Mouse (Mus musculus) CH12.LX (cell line): ENCODE results near the gene Tnpo1. TPM values are rescaled to one million over a fixed set of nuclear protein-coding genes. Genes with fewer than 3 reads are reported as not detected.

Experiments used
- DNase-seq: peaks from one replicate; pipeline ENCODE4 v3.0.0-alpha.2; 2013; ENCODE audit errors: extremely low read depth
- H3K27ac ChIP-seq: 2 replicates; pipeline ENCODE4 v1.5.1; 2012; ENCODE audit warnings: low read depth, mild to moderate bottlenecking, control low read depth, moderate library complexity; ENCODE audit not compliant: insufficient read depth
- H3K27me3 ChIP-seq: replicated peaks from 2 replicates; pipeline ENCODE3; 2012; ENCODE audit warnings: inconsistent platforms
- H3K36me3 ChIP-seq, 2 experiments: replicated peaks in 1 of 2; 2 replicates each; pipeline versions ENCODE3 to v1.6.1; 2012; ENCODE audit warnings: inconsistent platforms in 1 of 2, low read length in 1 of 2, mild to moderate bottlenecking in 1 of 2, mixed read lengths in 1 of 2, moderate library complexity in 1 of 2; ENCODE audit not compliant: control insufficient read depth in 1 of 2, insufficient read depth in 1 of 2
- H3K4me1 ChIP-seq, 2 experiments: 2 replicates each; pipeline ENCODE4 v1.6.1; 2012; ENCODE audit warnings: inconsistent platforms in 1 of 2, moderate library complexity in 1 of 2; ENCODE audit not compliant: insufficient read depth in 2 of 2, control insufficient read depth in 1 of 2
- H3K4me2 ChIP-seq: 2 replicates; pipeline ENCODE4 v1.6.1; 2012; ENCODE audit warnings: low read depth, mild to moderate bottlenecking, control low read depth; ENCODE audit not compliant: poor library complexity, insufficient read depth, severe bottlenecking
- H3K4me3 ChIP-seq, 3 experiments: fragments of 150-350 bp in 1 of 3; sonication (generic) in 1 of 3; replicated peaks in 1 of 3; 2 replicates each; pipeline versions ENCODE3 to v1.5.1; 2011 to 2012; ENCODE audit warnings: low read depth in 2 of 3, low read length in 2 of 3, mild to moderate bottlenecking in 2 of 3, moderate library complexity in 2 of 3, control low read depth in 1 of 3, improper control_type of control experiment in 1 of 3, inconsistent platforms in 1 of 3, mixed read lengths in 1 of 3; ENCODE audit not compliant: poor library complexity in 1 of 3
- H3K79me2 ChIP-seq: replicated peaks from 2 replicates; pipeline ENCODE4 v1.6.1; 2012; ENCODE audit warnings: mild to moderate bottlenecking, moderate library complexity; ENCODE audit not compliant: control insufficient read depth, poor library complexity, insufficient read depth, severe bottlenecking; ENCODE audit errors: extremely low read depth
- H3K9ac ChIP-seq: 2 replicates; pipeline ENCODE4 v1.6.1; 2012; ENCODE audit warnings: low read depth, mild to moderate bottlenecking, control low read depth, moderate library complexity; ENCODE audit not compliant: insufficient read depth
- H3K9me3 ChIP-seq: replicated peaks from 2 replicates; pipeline ENCODE3; 2012; ENCODE audit warnings: low read length, inconsistent platforms, mixed read lengths
- CHD2 ChIP-seq: IDR thresholded peaks from 2 replicates; pipeline ENCODE4 v1.6.1; 2011; ENCODE audit warnings: low read length, improper control_type of control experiment
- CTCF ChIP-seq, 2 experiments: IDR thresholded peaks in 1 of 2; conservative IDR thresholded peaks in 1 of 2; 2 replicates each; pipeline ENCODE4 v1.5.1; 2011 to 2012; ENCODE audit warnings: low read depth in 2 of 2, low read length in 2 of 2, improper control_type of control experiment in 1 of 2, inconsistent platforms in 1 of 2, mild to moderate bottlenecking in 1 of 2, moderate library complexity in 1 of 2
- E2F4 ChIP-seq: IDR thresholded peaks from 2 replicates; pipeline ENCODE4 v1.6.1; 2011; ENCODE audit warnings: low read depth, low read length, improper control_type of control experiment; ENCODE audit not compliant: insufficient replicate concordance
- ELF1 ChIP-seq: IDR thresholded peaks from 2 replicates; pipeline ENCODE4 v1.6.1; 2014; ENCODE audit warnings: low read depth, mild to moderate bottlenecking, inconsistent platforms, low read length, improper control_type of control experiment
- EP300 ChIP-seq: IDR thresholded peaks from 2 replicates; pipeline ENCODE4 v1.6.1; 2011; ENCODE audit warnings: low read length, improper control_type of control experiment
- ETS1 ChIP-seq: conservative IDR thresholded peaks from 2 replicates; pipeline ENCODE4 v1.6.1; 2012; ENCODE audit warnings: low read depth, mild to moderate bottlenecking, inconsistent platforms, low read length, improper control_type of control experiment, moderate library complexity
- GABPA ChIP-seq: IDR thresholded peaks from 2 replicates; pipeline ENCODE4 v1.6.1; 2012; ENCODE audit warnings: low read depth, low read length, improper control_type of control experiment, inconsistent platforms; ENCODE audit not compliant: insufficient replicate concordance
- JUN ChIP-seq: IDR thresholded peaks from 2 replicates; pipeline ENCODE4 v1.6.1; 2011; ENCODE audit warnings: low read depth, mild to moderate bottlenecking, low read length, improper control_type of control experiment, moderate library complexity; ENCODE audit not compliant: insufficient read depth
- MAX ChIP-seq: IDR thresholded peaks from 2 replicates; pipeline ENCODE4 v1.6.1; 2011; ENCODE audit warnings: low read length, improper control_type of control experiment
- MAZ ChIP-seq: IDR thresholded peaks from 2 replicates; pipeline ENCODE4 v1.6.1; 2012; ENCODE audit warnings: low read depth, mild to moderate bottlenecking, inconsistent platforms, low read length, improper control_type of control experiment, moderate library complexity
- MEF2A ChIP-seq: IDR thresholded peaks from 2 replicates; pipeline ENCODE4 v1.6.1; 2014; ENCODE audit warnings: low read depth, mild to moderate bottlenecking, inconsistent platforms, low read length, improper control_type of control experiment, borderline replicate concordance
- MXI1 ChIP-seq: IDR thresholded peaks from 2 replicates; pipeline ENCODE4 v1.6.1; 2011; ENCODE audit warnings: mild to moderate bottlenecking, low read depth, low read length, improper control_type of control experiment
- NELFE ChIP-seq: IDR thresholded peaks from 2 replicates; pipeline ENCODE4 v1.6.1; 2011; ENCODE audit warnings: low read depth, low read length, improper control_type of control experiment
- NRF1 ChIP-seq: IDR thresholded peaks from 2 replicates; pipeline ENCODE4 v1.6.1; 2014; ENCODE audit warnings: low read depth, mild to moderate bottlenecking, inconsistent platforms, low read length, improper control_type of control experiment, moderate library complexity
- PAX5 ChIP-seq: IDR thresholded peaks from 2 replicates; pipeline ENCODE4 v1.6.1; 2012; ENCODE audit warnings: low read length, inconsistent platforms, mixed read lengths
- RAD21 ChIP-seq: IDR thresholded peaks from 2 replicates; pipeline ENCODE4 v1.6.1; 2011; ENCODE audit warnings: low read depth, mild to moderate bottlenecking, low read length, improper control_type of control experiment, moderate library complexity
- RCOR1 ChIP-seq: conservative IDR thresholded peaks from 2 replicates; pipeline ENCODE4 v1.6.1; 2012; ENCODE audit warnings: low read depth, mild to moderate bottlenecking, inconsistent platforms, low read length, improper control_type of control experiment
- SMC3 ChIP-seq: IDR thresholded peaks from 2 replicates; pipeline ENCODE4 v1.6.1; 2011; ENCODE audit warnings: low read depth, low read length, improper control_type of control experiment
- TBP ChIP-seq: conservative IDR thresholded peaks from 2 replicates; pipeline ENCODE4 v1.6.1; 2011; ENCODE audit warnings: low read depth, low read length, improper control_type of control experiment
- TCF12 ChIP-seq: IDR thresholded peaks from 2 replicates; pipeline ENCODE4 v1.6.1; 2014; ENCODE audit warnings: low read depth, mild to moderate bottlenecking, inconsistent platforms, low read length, improper control_type of control experiment
- USF1 ChIP-seq: IDR thresholded peaks from 2 replicates; pipeline ENCODE4 v1.6.1; 2014; ENCODE audit warnings: low read depth, mild to moderate bottlenecking, inconsistent platforms, low read length, improper control_type of control experiment
- ZMIZ1 ChIP-seq: IDR thresholded peaks from 2 replicates; pipeline ENCODE4 v1.6.1; 2012; ENCODE audit warnings: low read depth, mild to moderate bottlenecking, inconsistent platforms, low read length, improper control_type of control experiment
- ZNF384 ChIP-seq: IDR thresholded peaks from 2 replicates; pipeline ENCODE4 v1.6.1; 2012; ENCODE audit warnings: low read depth, low read length, improper control_type of control experiment, inconsistent platforms
- dilution Hi-C: fragments of 300-500 bp; cut with MboI; formaldehyde crosslinking; loops from 2 replicates; pipeline ENCODE4 v1.14.3; 2020; ENCODE audit warnings: low sequenced_read_pairs; ENCODE audit not compliant: extremely low pct_unique_long_range_greater_than_20kb, extremely low pct_ligation_motif_present
- in situ Hi-C: fragments of 300-500 bp; cut with MboI; formaldehyde crosslinking; loops from 3 replicates; pipeline ENCODE4 v1.14.3; 2019; ENCODE audit warnings: low sequenced_read_pairs, low pct_ligation_motif_present, low pct_unique_long_range_greater_than_20kb, mixed read lengths
- polyA plus RNA-seq: library from polyadenylated mRNA; unstranded; fragments of >175 nt; gene quantifications from 2 replicates; pipeline ENCODE4 v1.2.1, GENCODE M21; 2012; ENCODE audit warnings: low read depth; ENCODE audit not compliant: insufficient read length
- total RNA-seq, 2 experiments: library from RNA; depleted of rRNA; stranded (reverse); fragments of 300-350 nt in 1 of 2; fragments of >200 nt in 1 of 2; gene quantifications; 2 replicates each; pipeline ENCODE4 v1.2.3; 2012 to 2014

The Tnpo1 gene
- total and polyA plus RNA-seq, 3 experiments = 93.6 to 105 (median 95.9) TPM

DNA sequence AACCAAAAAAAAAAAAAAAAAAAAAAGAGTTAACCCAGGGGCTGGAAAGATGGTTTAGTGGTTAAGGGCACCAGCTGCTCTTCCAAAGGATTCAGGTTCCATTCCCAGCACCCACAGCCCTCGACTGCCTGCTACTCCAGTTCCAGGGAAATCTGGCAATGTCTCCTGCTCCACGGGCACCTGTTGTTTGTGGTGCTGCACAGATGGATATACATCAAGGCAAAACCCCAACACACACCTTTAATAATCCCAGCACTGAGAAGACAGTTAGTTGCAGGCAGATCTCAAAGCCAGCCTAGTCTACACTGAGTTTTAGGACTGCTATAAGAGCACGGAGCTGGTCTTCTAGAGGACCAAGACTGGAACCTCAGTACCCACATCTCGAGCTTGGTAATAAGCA lies 30.2 kb downstream of the Tnpo1 start:
- no peak overlapping the region for H3K4me2 ChIP-seq
- H3K4me3 ChIP-seq = no peak overlapping the region
- no peak overlapping the region for H3K27ac ChIP-seq
- dilution Hi-C loops = no loop called here
- H3K79me2 ChIP-seq = no peaks in the 10 kb centered on the region; the same call in 1 of the 2 replicates
- no peaks in the 10 kb centered on the region for H3K27me3 ChIP-seq
- no peaks in the 10 kb centered on the region for H3K9me3 ChIP-seq
- peaks cover 4 to 20% of the 10 kb centered on the region in 2 experiments for H3K4me1 ChIP-seq
- no peak overlapping the region for H3K9ac ChIP-seq
- no peak for DNase-seq
- in situ Hi-C loops = no loop called here
- H3K36me3 ChIP-seq = peaks cover 0 to 7% of the 10 kb centered on the region in 2 experiments
- TF ChIP-seq RCOR1 (no peak), MEF2A (no peak), ZMIZ1 (no peak), E2F4 (no peak), ZNF384 (no peak), ETS1 (no peak)

DNA sequence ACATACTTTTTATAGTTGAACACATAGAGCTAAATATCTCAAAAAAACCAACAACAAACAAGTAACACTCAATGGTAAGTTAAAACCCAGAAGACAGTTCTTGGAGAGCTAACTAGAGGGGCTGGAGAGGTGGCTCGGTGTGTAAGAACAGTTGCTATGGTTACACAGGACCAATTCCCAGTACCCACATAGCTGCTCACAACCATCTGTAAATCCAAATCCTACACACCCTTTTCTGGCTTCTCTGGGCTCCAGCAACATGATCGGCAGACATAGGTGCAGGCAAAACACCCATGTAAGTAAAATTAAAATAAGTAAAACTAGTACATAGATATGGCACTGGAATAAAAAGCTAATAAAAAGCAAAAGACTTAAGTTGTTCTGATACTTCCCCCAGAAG lies 31.3 kb downstream of the Tnpo1 start:
- dilution Hi-C loops (no loop called here), in situ Hi-C loops (no loop called here)
- DNase-seq = no peak
- Histone ChIP-seq H3K79me2 (peaks cover 5% of the 10 kb centered on the region), H3K27me3 (no peaks in the 10 kb centered on the region), H3K4me1 (peaks cover 4 to 20% of the 10 kb centered on the region in 2 experiments), H3K27ac (no peak overlapping the region), H3K4me2 (no peak overlapping the region), H3K4me3 (no peak overlapping the region), H3K9me3 (no peaks in the 10 kb centered on the region), H3K9ac (no peak overlapping the region), H3K36me3 (peaks cover 0 to 7% of the 10 kb centered on the region in 2 experiments)
- TF ChIP-seq MAZ (no peak), RCOR1 (no peak), PAX5 (no peak)

DNA sequence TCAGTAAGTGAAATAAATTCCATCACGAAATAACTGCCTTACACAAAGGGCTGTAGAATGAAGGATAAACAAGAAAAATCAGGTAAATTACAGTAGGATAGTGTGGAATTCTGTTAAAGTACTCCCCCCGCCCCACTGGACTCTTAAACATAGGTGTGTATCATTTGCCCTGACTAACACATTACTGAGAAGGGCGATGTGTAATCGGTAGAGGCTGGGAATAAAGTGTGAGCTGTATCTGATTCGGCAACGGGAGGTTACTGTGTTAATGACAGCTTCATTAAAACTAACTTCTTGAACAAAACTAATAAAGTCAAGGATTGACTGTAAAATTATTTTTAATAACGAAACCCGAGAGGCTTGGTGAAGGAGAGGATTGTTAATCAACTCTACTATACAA lies 34.7 kb downstream of the Tnpo1 start:
- Histone ChIP-seq H3K4me1 (peaks cover 7 to 40% of the 10 kb centered on the region in 2 experiments), H3K4me2 (no peak overlapping the region), H3K9ac (no peak overlapping the region), H3K9me3 (no peaks in the 10 kb centered on the region), H3K4me3 (no peak overlapping the region)
- no peak for DNase-seq
- TF ChIP-seq NRF1 (no peak), CHD2 (no peak), MAX (no peak), MXI1 (no peak), TBP (no peak), GABPA (no peak), PAX5 (no peak), RAD21 (no peak), ETS1 (no peak), TCF12 (no peak), EP300 (no peak), JUN (no peak), CTCF (conservative IDR thresholded peaks at IDR 0.05 in 1 of 2, IDR thresholded peaks at IDR 0.05 in 1 of 2; ENCODE audit: low read depth in 2 of 2, low read length in 2 of 2) (no peak), USF1 (no peak), RCOR1 (no peak), NELFE (no peak), ELF1 (no peak), ZMIZ1 (no peak), SMC3 (no peak)
- TF ChIP-seq, all 38 proteins: peak for 0
- Histone ChIP-seq H3K27ac (no peak overlapping the region), H3K79me2 (peaks cover 16% of the 10 kb centered on the region), H3K27me3 (no peaks in the 10 kb centered on the region), H3K36me3 (peaks cover 11 to 25% of the 10 kb centered on the region in 2 experiments)
- in situ Hi-C loops (no loop called here), dilution Hi-C loops (no loop called here)
